Mouse (Mus musculus) CD4-positive naive resting alpha-beta T cell, adult 57 days (primary cell): Measurements from ENCODE around the gene Defb43. TPM values are rescaled to one million over a fixed set of nuclear protein-coding genes. Genes with fewer than 3 reads are reported as not detected.

Experiments used
- total RNA-seq: library from RNA; stranded (reverse); gene quantifications from one replicate; pipeline ENCODE4 v1.2.4, GENCODE M21; 2023

Gene Defb43
- not detected for total RNA-seq

GRCm38 (mm10) chr14:63011471-63011870 lies at the start of gene Defb43:
TSS of gene Defb43 (plus strand) at chr14:63011771.

GRCm38 (mm10) chr14:62984410-62984809 lies 27.2 kb upstream of the Defb43 start, which contains the start of gene Defb48:
TSS of gene Defb48 (minus strand) at chr14:62984510.

DNA sequence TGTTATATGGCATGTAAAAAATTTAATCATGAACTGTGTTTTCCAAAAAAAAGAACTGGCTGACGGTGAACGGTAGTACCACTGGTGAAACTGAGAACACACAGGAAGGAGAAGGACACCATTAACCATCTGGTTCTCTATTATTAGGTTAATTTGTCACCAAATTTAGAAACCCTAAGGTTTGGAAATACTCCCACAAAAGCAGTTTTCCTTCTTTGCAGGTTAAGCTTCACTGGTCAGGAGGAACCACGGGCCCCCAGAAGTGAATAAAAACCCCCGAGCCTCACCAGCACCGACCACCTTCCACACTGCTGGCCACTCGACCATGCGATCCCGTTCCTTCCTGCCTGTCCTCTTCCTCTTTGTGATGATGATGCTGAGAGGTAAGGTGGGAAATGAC lies 13.8 kb upstream of the Defb43 start, which contains the start of gene Defb47:
Defb47 (plus strand) TSS at position 301 of the 400 bp plus-strand sequence.

GRCm38 (mm10) chr14:63046691-63047090 lies 35.1 kb downstream of the Defb43 start, which contains the start of gene Defb42:
TSS of gene Defb42 (plus strand) at chr14:63046991.

DNA sequence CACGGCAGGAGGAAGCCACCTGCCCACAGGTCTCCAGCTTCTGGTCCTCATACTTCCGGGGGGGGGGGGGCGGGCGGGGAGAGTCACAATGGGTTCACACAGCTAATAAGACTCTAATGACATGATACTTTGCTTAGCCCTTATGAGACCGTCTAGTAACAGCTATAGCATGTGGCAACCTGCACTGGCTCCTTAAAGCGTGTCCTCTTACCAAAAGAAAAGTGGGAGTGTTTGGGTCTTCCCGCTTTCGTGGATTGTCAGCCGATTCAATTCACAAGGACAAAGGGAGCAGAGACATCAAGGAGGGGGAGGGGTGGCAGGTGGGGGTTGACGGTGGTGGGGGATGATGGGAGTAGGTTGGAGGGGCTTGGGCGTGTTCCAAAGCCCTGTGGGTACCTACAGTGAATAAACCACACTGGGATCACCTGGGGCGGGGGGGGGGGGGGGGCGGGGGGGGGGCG lies 38.4 kb downstream of the Defb43 start, which contains the start of gene Defb30:
Defb30 (minus strand) TSS at position 51 of the 461 bp plus-strand sequence.

Other genes starting within 250 kb of the Defb43 start
- 13.9 TPM for gene Wdfy2, start 174.1 kb upstream of the Defb43 start, total RNA-seq
- not detected for gene Defb48, start 27.3 kb upstream of the Defb43 start, total RNA-seq
- not detected for gene Defb47, start 13.7 kb upstream of the Defb43 start, total RNA-seq
- gene Defb42, start 35.2 kb downstream of the Defb43 start, total RNA-seq, result not detected
- gene Defb30, start 38.2 kb downstream of the Defb43 start, total RNA-seq, result not detected